Mouse (Mus musculus) heart, embryonic 11.5 days (tissue): ENCODE results near the gene 1700011L22Rik. TPM values are rescaled to one million over a fixed set of nuclear protein-coding genes. Genes with fewer than 3 reads are reported as not detected.

ENCODE experiments used
- ATAC-seq: fragments of 200-750 bp; cut with Nextera tagmentation; replicated peaks from 2 replicates; pipeline ENCODE4 v1.8.0; 2017; ENCODE audit warnings: moderate library complexity; ENCODE audit not compliant: insufficient number of reproducible peaks, low FRiP score, low TSS enrichment
- H3K27ac ChIP-seq: fragments of 300-500 bp; sonication (generic); 2 replicates; pipeline ENCODE4 v1.5.1; 2014; ENCODE audit warnings: mild to moderate bottlenecking, low read depth, low read length
- H3K27me3 ChIP-seq: fragments of 300-500 bp; sonication (generic); 2 replicates; pipeline ENCODE4 v1.6.1; 2014; ENCODE audit warnings: mild to moderate bottlenecking, low read length, mixed read lengths; ENCODE audit not compliant: control insufficient read depth, insufficient read depth
- H3K36me3 ChIP-seq: fragments of 300-500 bp; sonication (generic); 2 replicates; pipeline ENCODE4 v1.6.1; 2014; ENCODE audit warnings: mild to moderate bottlenecking, low read length, moderate library complexity, mixed read lengths; ENCODE audit not compliant: control insufficient read depth, insufficient read depth
- H3K4me1 ChIP-seq: fragments of 300-500 bp; sonication (generic); 2 replicates; pipeline ENCODE4 v1.6.1; 2014; ENCODE audit warnings: low read length; ENCODE audit not compliant: control insufficient read depth, insufficient read depth
- H3K4me2 ChIP-seq: fragments of 300-500 bp; sonication (generic); 2 replicates; pipeline ENCODE4 v1.6.1; 2014; ENCODE audit warnings: mild to moderate bottlenecking, moderate library complexity
- H3K4me3 ChIP-seq: fragments of 300-500 bp; sonication (generic); 2 replicates; pipeline ENCODE4 v1.5.1; 2014; ENCODE audit warnings: low read depth, low read length
- H3K9ac ChIP-seq: fragments of 300-500 bp; sonication (generic); 2 replicates; pipeline ENCODE4 v1.6.1; 2014; ENCODE audit warnings: mild to moderate bottlenecking, low read depth, low read length, moderate library complexity
- H3K9me3 ChIP-seq: fragments of 300-500 bp; sonication (generic); replicated peaks from 2 replicates; pipeline ENCODE4 v1.6.1; 2016; ENCODE audit warnings: low read length; ENCODE audit not compliant: control insufficient read depth
- WGBS: fragments of 180-500 bp; shearing (Covaris S2); extraction: QIAGEN DNeasy Blood & Tissue Kit; methylation state at CpG from one replicate; pipeline ENCODE4 v1.1.7; 2014; ENCODE audit not compliant: insufficient replicate concordance; 5-methylcytosine and 5-hydroxymethylcytosine counted together
- polyA plus RNA-seq: library from polyadenylated mRNA; unstranded; fragments of >200 nt; fragmentation: Nextera tagmentation; extraction: Ambion mirVana; gene quantifications from 2 replicates; pipeline ENCODE4 v1.2.1, GENCODE M21; 2014

1700011L22Rik gene
- polyA plus RNA-seq, 1 experiment from 2014 or later: not detected

- H3K4me1 ChIP-seq: peaks cover 8% of the 10 kb centered on the region
- no peak overlapping the region for H3K27ac ChIP-seq
- no peak overlapping the region for H3K9ac ChIP-seq
- ATAC-seq: no peak
- H3K27me3 ChIP-seq: no peaks in the 10 kb centered on the region
- H3K36me3 ChIP-seq: no peaks in the 10 kb centered on the region
- WGBS: 90% methylated on average over 4 of the region's 4 CpGs
- no peaks in the 10 kb centered on the region for H3K9me3 ChIP-seq
- H3K4me2 ChIP-seq: no peak overlapping the region
- no peak overlapping the region for H3K4me3 ChIP-seq
These were observed 39.9 kb upstream of the 1700011L22Rik start for GRCm38 (mm10) chr8:79288250-79288649.

- 86% methylated on average over 3 of the region's 3 CpGs for WGBS
- Histone ChIP-seq H3K4me2 (no peak overlapping the region), H3K4me3 (no peak overlapping the region), H3K9me3 (no peaks in the 10 kb centered on the region), H3K36me3 (no peaks in the 10 kb centered on the region), H3K27ac (no peak overlapping the region), H3K4me1 (no peaks in the 10 kb centered on the region), H3K27me3 (no peaks in the 10 kb centered on the region), H3K9ac (no peak overlapping the region)
- no peak for ATAC-seq
These were observed 38.1 kb upstream of the 1700011L22Rik start for GRCm38 (mm10) chr8:79286424-79286823.

- ATAC-seq: no peak
- H3K4me3 ChIP-seq: no peak overlapping the region
- H3K4me1 ChIP-seq: no peaks in the 10 kb centered on the region
- no peaks in the 10 kb centered on the region for H3K36me3 ChIP-seq
- H3K9ac ChIP-seq: no peak overlapping the region
- H3K9me3 ChIP-seq: no peaks in the 10 kb centered on the region
- no peak overlapping the region for H3K4me2 ChIP-seq
- WGBS: 91% methylated on average over 3 of the region's 3 CpGs
- H3K27me3 ChIP-seq: no peaks in the 10 kb centered on the region
- H3K27ac ChIP-seq: no peak overlapping the region
These were observed 36.3 kb upstream of the 1700011L22Rik start for GRCm38 (mm10) chr8:79284626-79285025.

GRCm38 (mm10) chr8:79281376-79281890 lies 33.1 kb upstream of the 1700011L22Rik start:
- Histone ChIP-seq H3K4me3 (no peak overlapping the region), H3K9ac (no peak overlapping the region), H3K4me1 (0 out of 2 replicates have a peak, but pooled peaks cover 5% of the 10 kb centered on the region), H3K27me3 (no peaks in the 10 kb centered on the region), H3K4me2 (no peak overlapping the region), H3K36me3 (no peaks in the 10 kb centered on the region; the same call in 1 of the 2 replicates), H3K9me3 (no peaks in the 10 kb centered on the region), H3K27ac (no peak overlapping the region)
- ATAC-seq: no peak
- WGBS: 87% methylated on average over 6 of the region's 6 CpGs

GRCm38 (mm10) chr8:79277264-79277870 lies 29.0 kb upstream of the 1700011L22Rik start:
- H3K36me3 ChIP-seq: peaks cover 6% of the 10 kb centered on the region
- ATAC-seq: no peak
- no peak overlapping the region for H3K27ac ChIP-seq
- H3K9me3 ChIP-seq: no peaks in the 10 kb centered on the region
- no peaks in the 10 kb centered on the region for H3K27me3 ChIP-seq
- H3K9ac ChIP-seq: no peak overlapping the region
- WGBS: 60% methylated on average over 8 of the region's 8 CpGs
- peaks cover 8% of the 10 kb centered on the region; the same call in 1 of the 2 replicates for H3K4me1 ChIP-seq
- H3K4me2 ChIP-seq: no peak overlapping the region
- H3K4me3 ChIP-seq: no peak overlapping the region

GRCm38 (mm10) chr8:79274940-79275339 lies 26.6 kb upstream of the 1700011L22Rik start:
- H3K36me3 ChIP-seq: peaks cover 6% of the 10 kb centered on the region
- no peaks in the 10 kb centered on the region for H3K9me3 ChIP-seq

GRCm38 (mm10) chr8:79273776-79274175 lies 25.4 kb upstream of the 1700011L22Rik start:
- H3K4me1 ChIP-seq: peaks cover 8% of the 10 kb centered on the region; the same call in 1 of the 2 replicates
- no peak for ATAC-seq
- peaks cover 6% of the 10 kb centered on the region for H3K36me3 ChIP-seq
- no peak overlapping the region for H3K9ac ChIP-seq
- no peak overlapping the region for H3K4me3 ChIP-seq
- no peak overlapping the region for H3K27ac ChIP-seq
- H3K27me3 ChIP-seq: no peaks in the 10 kb centered on the region
- no peaks in the 10 kb centered on the region for H3K9me3 ChIP-seq
- WGBS: 65% methylated on average over 6 of the region's 6 CpGs
- H3K4me2 ChIP-seq: no peak overlapping the region

More at GRCm38 (mm10) chr8:79274940-79275339, 26.6 kb upstream of the 1700011L22Rik start:
- H3K27ac ChIP-seq: no peak overlapping the region
- no peak overlapping the region for H3K4me3 ChIP-seq
- ATAC-seq: no peak
- H3K27me3 ChIP-seq: no peaks in the 10 kb centered on the region
- peaks cover 8% of the 10 kb centered on the region; the same call in 1 of the 2 replicates for H3K4me1 ChIP-seq
- WGBS: 91% methylated on average over 10 of the region's 10 CpGs
- H3K4me2 ChIP-seq: no peak overlapping the region
- no peak overlapping the region for H3K9ac ChIP-seq

- Histone ChIP-seq H3K9ac (no peak overlapping the region), H3K27ac (no peak overlapping the region), H3K36me3 (peaks cover 6% of the 10 kb centered on the region), H3K4me2 (no peak overlapping the region), H3K9me3 (no peaks in the 10 kb centered on the region), H3K4me1 (peaks cover 5% of the 10 kb centered on the region; the same call in 1 of the 2 replicates), H3K27me3 (no peaks in the 10 kb centered on the region), H3K4me3 (no peak overlapping the region)
- no peak for ATAC-seq
- 80% methylated on average over 4 of the region's 4 CpGs for WGBS
These were observed 24.3 kb upstream of the 1700011L22Rik start for GRCm38 (mm10) chr8:79272676-79273075.

- 94% methylated on average over 7 of the region's 7 CpGs for WGBS
- H3K36me3 ChIP-seq: peaks cover 9% of the 10 kb centered on the region
- ATAC-seq: no peak
- H3K27ac ChIP-seq: no peak overlapping the region
- no peak overlapping the region for H3K4me3 ChIP-seq
- no peak overlapping the region for H3K9ac ChIP-seq
- no peak overlapping the region for H3K4me2 ChIP-seq
- H3K4me1 ChIP-seq: peaks cover 2% of the 10 kb centered on the region; the same call in 1 of the 2 replicates
- no peaks in the 10 kb centered on the region for H3K9me3 ChIP-seq
- H3K27me3 ChIP-seq: no peaks in the 10 kb centered on the region
These were observed 20.6 kb upstream of the 1700011L22Rik start for GRCm38 (mm10) chr8:79268921-79269320.
